Mouse (Mus musculus) brain, embryonic 14.5 days (tissue): ENCODE measurements around the gene Cpvl.

Source experiments
- CTCF ChIP-seq: fragments of 200-500 bp; IDR thresholded peaks from 2 replicates; pipeline ENCODE4 v1.5.1; 2012; ENCODE audit warnings: inconsistent platforms, mild to moderate bottlenecking, moderate library complexity, borderline replicate concordance; ENCODE audit not compliant: insufficient read depth, insufficient read length; ENCODE audit errors: extremely low read depth
- POLR2A ChIP-seq: fragments of 200-500 bp; IDR thresholded peaks from 2 replicates; pipeline ENCODE4 v1.6.1; 2012; ENCODE audit warnings: mild to moderate bottlenecking, inconsistent platforms, borderline replicate concordance; ENCODE audit not compliant: poor library complexity, insufficient read depth, insufficient read length, severe bottlenecking; ENCODE audit errors: extremely low read depth

- no peak for TF ChIP-seq POLR2A
- TF ChIP-seq CTCF: no peak
These were observed 58.4 kb downstream of the Cpvl start for GRCm38 (mm10) chr6:53920041-53920440.
